Mouse (Mus musculus) hindbrain, embryonic 11.5 days (tissue): ENCODE results near the gene Nes. TPM values are rescaled to one million over a fixed set of nuclear protein-coding genes. Genes with fewer than 3 reads are reported as not detected.

Experiments
- ATAC-seq: fragments of 200-750 bp; cut with Nextera tagmentation; 2 replicates; pipeline ENCODE4 v1.8.0; 2017; ENCODE audit warnings: mild to moderate bottlenecking, moderate TSS enrichment, moderate library complexity; ENCODE audit not compliant: low FRiP score
- DNase-seq: peaks from one replicate; pipeline ENCODE4 v3.0.0-alpha.2; 2015; ENCODE audit warnings: low spot score
- H3K27ac ChIP-seq: fragments of 300-500 bp; sonication (generic); 2 replicates; pipeline ENCODE4 v1.5.1; 2014; ENCODE audit warnings: mild to moderate bottlenecking, low read depth, low read length
- H3K27me3 ChIP-seq: fragments of 300-500 bp; sonication (generic); 2 replicates; pipeline ENCODE4 v1.6.1; 2014; ENCODE audit warnings: mild to moderate bottlenecking, low read length, moderate library complexity, mixed read lengths; ENCODE audit not compliant: control insufficient read depth, insufficient read depth
- H3K36me3 ChIP-seq: fragments of 300-500 bp; sonication (generic); 2 replicates; pipeline ENCODE4 v1.6.1; 2014; ENCODE audit warnings: mild to moderate bottlenecking, low read length, moderate library complexity, mixed read lengths; ENCODE audit not compliant: control insufficient read depth, insufficient read depth
- H3K4me1 ChIP-seq: fragments of 300-500 bp; sonication (generic); replicated peaks from 2 replicates; pipeline ENCODE4 v1.6.1; 2014; ENCODE audit warnings: low read length, mixed read lengths; ENCODE audit not compliant: control insufficient read depth, insufficient read depth
- H3K4me2 ChIP-seq: fragments of 300-500 bp; sonication (generic); replicated peaks from 2 replicates; pipeline ENCODE4 v1.6.1; 2014; ENCODE audit warnings: mild to moderate bottlenecking, low read depth, low read length
- H3K4me3 ChIP-seq: fragments of 300-500 bp; sonication (generic); 2 replicates; pipeline ENCODE4 v1.5.1; 2014; ENCODE audit warnings: low read depth, low read length
- H3K9ac ChIP-seq: fragments of 300-500 bp; sonication (generic); 2 replicates; pipeline ENCODE4 v1.6.1; 2014; ENCODE audit warnings: low read depth, low read length
- H3K9me3 ChIP-seq: fragments of 300-500 bp; sonication (generic); 2 replicates; pipeline ENCODE4 v1.6.1; 2016; ENCODE audit warnings: low read length; ENCODE audit not compliant: control insufficient read depth
- WGBS: fragments of 180-500 bp; shearing (Covaris S2); extraction: QIAGEN DNeasy Blood & Tissue Kit; methylation state at CpG from one replicate; pipeline ENCODE4 v1.1.7; 2014; 5-methylcytosine and 5-hydroxymethylcytosine counted together
- polyA plus RNA-seq: library from polyadenylated mRNA; unstranded; fragments of >200 nt; fragmentation: Nextera tagmentation; extraction: Ambion mirVana; gene quantifications from 2 replicates; pipeline ENCODE4 v1.2.1, GENCODE M21; 2014

Nes gene
- polyA plus RNA-seq, 1 experiment from 2014 or later = 87.9 TPM

- Histone ChIP-seq H3K9ac (no peak overlapping the region), H3K4me3 (no peak overlapping the region), H3K4me1 (peaks cover 16% of the 10 kb centered on the region), H3K4me2 (no peak overlapping the region), H3K27ac (peak overlapping the region; percentile 97), H3K9me3 (no peaks in the 10 kb centered on the region), H3K36me3 (no peaks in the 10 kb centered on the region), H3K27me3 (no peaks in the 10 kb centered on the region)
- DNase-seq = peak; percentile 53
- 0% methylated on average over 1 of the region's 1 CpGs for WGBS
- no peak for ATAC-seq
Observed at GRCm38 (mm10) chr3:87958967-87959366, 11.9 kb upstream of the Nes start.

- Histone ChIP-seq H3K27me3 (no peaks in the 10 kb centered on the region), H3K9me3 (no peaks in the 10 kb centered on the region), H3K27ac (peak overlapping the region; percentile 97; the same call in 1 of the 2 replicates), H3K4me1 (peaks cover 16% of the 10 kb centered on the region), H3K4me2 (no peak overlapping the region), H3K36me3 (no peaks in the 10 kb centered on the region), H3K9ac (no peak overlapping the region), H3K4me3 (no peak overlapping the region)
- DNase-seq (no peak), ATAC-seq (no peak)
- WGBS = 31% methylated on average over 7 of the region's 7 CpGs
Observed at GRCm38 (mm10) chr3:87959371-87959770, 11.5 kb upstream of the Nes start.

GRCm38 (mm10) chr3:87960191-87960585 is 10.7 kb upstream of the Nes start:
- no peaks in the 10 kb centered on the region for H3K36me3 ChIP-seq
- peaks cover 16% of the 10 kb centered on the region for H3K4me1 ChIP-seq
- no peak for DNase-seq
- no peak for ATAC-seq
- peak overlapping the region; percentile 67 for H3K9ac ChIP-seq
- peak overlapping the region; percentile 31 for H3K4me3 ChIP-seq
- H3K27ac ChIP-seq = peak overlapping the region; percentile 97
- H3K4me2 ChIP-seq = peak overlapping the region; percentile 56
- no peaks in the 10 kb centered on the region for H3K9me3 ChIP-seq
- no peaks in the 10 kb centered on the region for H3K27me3 ChIP-seq
- WGBS = 1% methylated on average over 10 of the region's 10 CpGs

GRCm38 (mm10) chr3:87960586-87961191 is 10.2 kb upstream of the Nes start:
- peaks cover 16% of the 10 kb centered on the region for H3K4me1 ChIP-seq
- peak overlapping the region; percentile 31 for H3K4me3 ChIP-seq
- peak overlapping the region; percentile 56 for H3K4me2 ChIP-seq
- 0% methylated on average over 27 of the region's 27 CpGs for WGBS
- peak overlapping the region; percentile 67 for H3K9ac ChIP-seq
- ATAC-seq (peak; percentile 96), DNase-seq (peak; percentile 94)
- H3K27ac ChIP-seq = peak overlapping the region; percentile 97
- no peaks in the 10 kb centered on the region for H3K9me3 ChIP-seq
- H3K27me3 ChIP-seq = no peaks in the 10 kb centered on the region
- H3K36me3 ChIP-seq = no peaks in the 10 kb centered on the region

GRCm38 (mm10) chr3:87970184-87970938 is 517 bp upstream of the Nes start:
- Histone ChIP-seq H3K4me1 (peaks cover 12% of the 10 kb centered on the region), H3K27ac (no peak overlapping the region), H3K4me2 (peak overlapping the region; percentile 94), H3K9ac (peak overlapping the region; percentile 3; the same call in 1 of the 2 replicates), H3K36me3 (no peaks in the 10 kb centered on the region), H3K27me3 (no peaks in the 10 kb centered on the region), H3K4me3 (peak overlapping the region; percentile 86), H3K9me3 (no peaks in the 10 kb centered on the region)
- DNase-seq = peak; percentile 85
- WGBS = under 1% methylated on average over 21 of the region's 21 CpGs
- ATAC-seq = no peak

- H3K9me3 ChIP-seq = no peaks in the 10 kb centered on the region
- peak overlapping the region; percentile 97 for H3K27ac ChIP-seq
- peak; percentile 71 for DNase-seq
- H3K4me1 ChIP-seq = peaks cover 13% of the 10 kb centered on the region
- under 1% methylated on average over 55 of the region's 60 CpGs for WGBS
- H3K4me3 ChIP-seq = peak overlapping the region; percentile 86
- peak overlapping the region; percentile 92 for H3K9ac ChIP-seq
- no peaks in the 10 kb centered on the region for H3K36me3 ChIP-seq
- ATAC-seq = no peak
- no peaks in the 10 kb centered on the region for H3K27me3 ChIP-seq
- peak overlapping the region; percentile 94 for H3K4me2 ChIP-seq
Observed at GRCm38 (mm10) chr3:87971489-87972202, 768 bp downstream of the Nes start.

- Histone ChIP-seq H3K27me3 (no peaks in the 10 kb centered on the region), H3K4me3 (peak overlapping the region; percentile 86), H3K4me1 (peaks cover 13% of the 10 kb centered on the region), H3K36me3 (peaks cover 2% of the 10 kb centered on the region; the same call in 1 of the 2 replicates), H3K9ac (peak overlapping the region; percentile 92), H3K27ac (peak overlapping the region; percentile 97), H3K9me3 (no peaks in the 10 kb centered on the region), H3K4me2 (peak overlapping the region; percentile 94)
- 1% methylated on average over 8 of the region's 8 CpGs for WGBS
- DNase-seq (no peak), ATAC-seq (peak; percentile 61)
Observed at GRCm38 (mm10) chr3:87972203-87972664, 1.4 kb downstream of the Nes start.

GRCm38 (mm10) chr3:87972776-87973175 is 1.9 kb downstream of the Nes start:
- ATAC-seq (no peak), DNase-seq (peak; percentile 49)
- WGBS = 20% methylated on average over 5 of the region's 5 CpGs
- H3K27ac ChIP-seq = peak overlapping the region; percentile 97
- H3K9me3 ChIP-seq = no peaks in the 10 kb centered on the region
- H3K4me1 ChIP-seq = peaks cover 13% of the 10 kb centered on the region
- peaks cover 3% of the 10 kb centered on the region; the same call in 1 of the 2 replicates for H3K36me3 ChIP-seq
- H3K4me3 ChIP-seq = peak overlapping the region; percentile 86
- H3K9ac ChIP-seq = peak overlapping the region; percentile 92
- H3K27me3 ChIP-seq = no peaks in the 10 kb centered on the region
- H3K4me2 ChIP-seq = peak overlapping the region; percentile 94
